Mouse (Mus musculus) E14TG2a.4 (cell line): ENCODE results near the gene Fdx1.

Source experiments
- CTCF ChIP-seq: conservative IDR thresholded peaks from 2 replicates; pipeline ENCODE4 v1.5.1; 2014; ENCODE audit warnings: low read length
- POU5F1 ChIP-seq: IDR thresholded peaks from 2 replicates; pipeline ENCODE4 v1.6.1; 2014; ENCODE audit warnings: low read length, borderline replicate concordance

DNA sequence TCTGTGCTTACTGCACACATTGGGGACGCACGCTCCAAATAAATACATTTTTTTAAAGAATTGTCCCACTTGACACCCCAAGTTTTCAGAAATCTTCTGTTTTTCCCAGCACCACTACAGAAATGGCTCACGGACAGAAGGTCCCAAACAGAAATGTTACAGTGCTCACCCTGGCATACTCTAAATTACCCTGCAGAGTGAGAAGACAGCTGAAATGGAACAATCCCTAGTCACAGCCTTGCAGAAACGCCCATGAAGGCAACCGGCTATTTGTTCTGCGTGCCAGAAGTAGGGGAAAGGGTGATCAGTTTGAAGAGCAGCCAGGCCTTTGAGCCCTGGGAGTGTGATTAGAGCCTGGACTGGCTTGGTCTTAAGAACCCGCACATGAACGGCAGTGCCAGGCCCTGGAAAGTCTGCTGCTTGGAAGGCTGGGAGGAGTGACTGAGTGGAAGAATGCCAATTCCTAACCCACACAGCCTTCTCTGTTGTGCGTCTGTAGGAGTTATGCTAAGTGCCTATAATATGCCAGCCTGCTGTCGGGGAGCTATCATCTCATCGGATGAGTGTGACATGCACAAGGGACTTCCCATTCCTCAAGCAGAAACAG, 22.2 kb upstream of the Fdx1 start:
- TF ChIP-seq CTCF (no peak), POU5F1 (no peak)
